Mouse (Mus musculus) stomach, embryonic 16.5 days (tissue): ENCODE results near the gene Capn13. TPM values are rescaled to one million over a fixed set of nuclear protein-coding genes. Genes with fewer than 3 reads are reported as not detected.

Experiments used
- ATAC-seq: fragments of 200-750 bp; cut with Nextera tagmentation; 2 replicates; pipeline ENCODE4 v1.8.0; 2017; ENCODE audit warnings: moderate number of reproducible peaks, moderate TSS enrichment; ENCODE audit not compliant: insufficient read depth, low FRiP score
- H3K27ac ChIP-seq: fragments of 300-500 bp; sonication (generic); 2 replicates; pipeline ENCODE4 v1.5.1; 2014; ENCODE audit warnings: low read length
- H3K27me3 ChIP-seq: fragments of 300-500 bp; sonication (generic); 2 replicates; pipeline ENCODE4 v1.6.1; 2014; ENCODE audit warnings: low read length, control low read depth, mixed read lengths; ENCODE audit not compliant: control insufficient read depth, insufficient read depth
- H3K36me3 ChIP-seq: fragments of 300-500 bp; sonication (generic); 2 replicates; pipeline ENCODE4 v1.6.1; 2014; ENCODE audit warnings: low read length; ENCODE audit not compliant: control insufficient read depth, insufficient read depth
- H3K4me1 ChIP-seq: fragments of 300-500 bp; sonication (generic); 2 replicates; pipeline ENCODE4 v1.6.1; 2014; ENCODE audit warnings: low read length, control low read depth, mixed read lengths; ENCODE audit not compliant: control insufficient read depth, insufficient read depth
- H3K4me2 ChIP-seq: fragments of 300-500 bp; sonication (generic); 2 replicates; pipeline ENCODE4 v1.6.1; 2014; ENCODE audit warnings: low read depth, low read length, mixed read lengths
- H3K4me3 ChIP-seq: fragments of 300-500 bp; sonication (generic); replicated peaks from 2 replicates; pipeline ENCODE4 v1.5.1; 2014; ENCODE audit warnings: mild to moderate bottlenecking, low read length
- H3K9ac ChIP-seq: fragments of 300-500 bp; sonication (generic); 2 replicates; pipeline ENCODE4 v1.6.1; 2014; ENCODE audit warnings: low read length
- H3K9me3 ChIP-seq: fragments of 300-500 bp; sonication (generic); replicated peaks from 2 replicates; pipeline ENCODE4 v1.6.1; 2016; ENCODE audit warnings: low read length, control low read depth; ENCODE audit not compliant: control insufficient read depth
- whole genome bisulfite sequencing: fragments of 180-500 bp; shearing (Covaris S2); extraction: QIAGEN DNeasy Blood & Tissue Kit; methylation state at CpG from one replicate; pipeline ENCODE4 v1.1.7; 2014; 5-methylcytosine and 5-hydroxymethylcytosine counted together
- polyA plus RNA-seq: library from polyadenylated mRNA; unstranded; fragments of >200 nt; fragmentation: Nextera tagmentation; extraction: Ambion mirVana; gene quantifications from 2 replicates; pipeline ENCODE4 v1.2.1, GENCODE M21; 2015

Capn13 gene
- 1.2 and 1.3 TPM in 2 replicates for polyA plus RNA-seq

DNA sequence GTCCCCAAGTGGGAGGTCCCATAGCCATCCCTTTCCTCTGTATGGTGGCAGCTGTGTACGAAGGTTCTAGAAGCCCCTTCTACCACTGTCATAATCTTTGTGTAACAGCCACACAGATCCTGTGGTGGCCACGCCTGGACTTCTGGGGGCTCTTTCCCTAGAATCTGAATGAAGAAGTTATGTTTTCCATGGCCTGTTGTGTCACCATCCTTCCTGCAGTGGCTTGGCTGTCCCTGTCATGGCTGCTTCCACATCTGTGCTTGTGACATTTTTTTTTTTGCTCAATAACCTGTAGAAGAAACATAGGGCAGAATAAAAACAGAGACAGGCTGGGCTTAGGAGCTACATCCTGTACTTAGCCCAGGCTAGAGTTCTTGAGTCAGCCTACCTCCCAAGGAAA lies at the start of gene Capn13:
Gene Capn13 (minus strand): TSS at position 5 of the 400 bp plus-strand sequence.
- H3K36me3 ChIP-seq: no peaks in the 10 kb centered on the region
- 72% methylated on average over 2 of the region's 2 CpGs for WGBS
- ATAC-seq: no peak
- H3K9ac ChIP-seq: no peak within 1 kb of the TSS
- no peaks in the 10 kb centered on the region for H3K4me1 ChIP-seq
- no peak within 1 kb of the TSS for H3K4me3 ChIP-seq
- H3K4me2 ChIP-seq: no peak within 1 kb of the TSS
- no peaks in the 10 kb centered on the region for H3K27me3 ChIP-seq
- H3K9me3 ChIP-seq: no peaks in the 10 kb centered on the region
- H3K27ac ChIP-seq: no peak within 1 kb of the TSS

DNA sequence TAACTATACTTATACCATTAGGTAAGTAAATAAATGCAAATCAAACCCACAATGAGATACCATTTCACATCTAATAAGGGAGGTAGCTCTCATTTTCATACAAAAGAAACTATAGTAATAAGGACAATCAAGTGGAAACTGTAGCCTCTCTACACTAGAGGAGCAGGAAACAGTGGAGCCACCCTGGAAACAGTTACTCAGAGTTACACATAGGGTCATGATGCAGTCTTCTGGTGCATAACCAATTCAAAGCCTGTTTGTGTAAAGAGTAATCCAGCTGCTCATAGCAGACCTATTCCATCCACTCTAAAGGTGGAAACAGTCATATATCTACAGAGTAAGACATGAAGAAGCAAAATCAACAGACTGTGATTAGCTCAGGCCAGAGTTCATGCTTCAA lies 48.4 kb upstream of the Capn13 start:
- ATAC-seq: no peak
- H3K27me3 ChIP-seq: no peaks in the 10 kb centered on the region

DNA sequence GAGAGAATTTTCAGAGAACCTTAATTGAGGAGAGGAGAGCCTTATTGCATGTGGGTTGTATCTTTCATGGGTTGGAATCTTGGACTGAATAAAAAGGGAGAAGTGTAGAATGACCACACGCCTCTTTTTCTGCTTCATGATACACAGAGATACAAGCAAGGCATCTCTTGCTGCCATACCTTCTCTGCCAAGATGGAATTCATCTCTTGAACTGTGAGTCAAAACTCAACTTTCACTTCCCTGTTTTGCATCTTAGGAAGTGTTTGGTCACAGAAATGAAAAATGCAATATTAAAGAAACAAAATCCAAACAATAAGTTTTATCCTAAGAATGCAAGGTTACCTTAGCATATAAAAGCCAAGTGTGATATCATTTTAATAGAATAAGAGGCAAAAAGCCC lies 40.1 kb upstream of the Capn13 start:
- Histone ChIP-seq H3K27ac (no peak overlapping the region), H3K4me2 (no peak overlapping the region), H3K9ac (no peak overlapping the region), H3K9me3 (no peaks in the 10 kb centered on the region), H3K4me3 (no peak overlapping the region), H3K36me3 (no peaks in the 10 kb centered on the region), H3K27me3 (no peaks in the 10 kb centered on the region), H3K4me1 (no peaks in the 10 kb centered on the region)
- no peak for ATAC-seq
- WGBS: 84% methylated on average over 1 of the region's 1 CpGs

More for the DNA sequence above, 48.4 kb upstream of the Capn13 start:
- Histone ChIP-seq H3K4me2 (no peak overlapping the region), H3K4me1 (no peaks in the 10 kb centered on the region), H3K36me3 (no peaks in the 10 kb centered on the region), H3K9me3 (no peaks in the 10 kb centered on the region), H3K27ac (no peak overlapping the region), H3K9ac (no peak overlapping the region), H3K4me3 (no peak overlapping the region)

GRCm38 (mm10) chr17:73432564-73433006 lies 31.9 kb upstream of the Capn13 start:
- Histone ChIP-seq H3K4me2 (no peak overlapping the region), H3K27ac (no peak overlapping the region), H3K4me3 (no peak overlapping the region), H3K27me3 (no peaks in the 10 kb centered on the region), H3K36me3 (no peaks in the 10 kb centered on the region), H3K9me3 (no peaks in the 10 kb centered on the region), H3K9ac (no peak overlapping the region), H3K4me1 (no peaks in the 10 kb centered on the region)
- no peak for ATAC-seq
- WGBS: 23% methylated on average over 2 of the region's 2 CpGs

- Histone ChIP-seq H3K9ac (no peak overlapping the region), H3K4me3 (no peak overlapping the region), H3K27ac (no peak overlapping the region), H3K4me1 (no peaks in the 10 kb centered on the region), H3K36me3 (no peaks in the 10 kb centered on the region), H3K4me2 (no peak overlapping the region), H3K27me3 (no peaks in the 10 kb centered on the region), H3K9me3 (no peaks in the 10 kb centered on the region)
- 78% methylated on average over 1 of the region's 1 CpGs for WGBS
- ATAC-seq: no peak
Measured at GRCm38 (mm10) chr17:73432058-73432457, 31.4 kb upstream of the Capn13 start.

GRCm38 (mm10) chr17:73417382-73417781 lies 16.7 kb upstream of the Capn13 start:
- Histone ChIP-seq H3K4me2 (no peak overlapping the region), H3K9me3 (no peaks in the 10 kb centered on the region), H3K9ac (no peak overlapping the region), H3K36me3 (no peaks in the 10 kb centered on the region), H3K27ac (no peak overlapping the region), H3K27me3 (no peaks in the 10 kb centered on the region), H3K4me3 (no peak overlapping the region), H3K4me1 (no peaks in the 10 kb centered on the region)
- WGBS: 55% methylated on average over 2 of the region's 2 CpGs
- ATAC-seq: no peak

DNA sequence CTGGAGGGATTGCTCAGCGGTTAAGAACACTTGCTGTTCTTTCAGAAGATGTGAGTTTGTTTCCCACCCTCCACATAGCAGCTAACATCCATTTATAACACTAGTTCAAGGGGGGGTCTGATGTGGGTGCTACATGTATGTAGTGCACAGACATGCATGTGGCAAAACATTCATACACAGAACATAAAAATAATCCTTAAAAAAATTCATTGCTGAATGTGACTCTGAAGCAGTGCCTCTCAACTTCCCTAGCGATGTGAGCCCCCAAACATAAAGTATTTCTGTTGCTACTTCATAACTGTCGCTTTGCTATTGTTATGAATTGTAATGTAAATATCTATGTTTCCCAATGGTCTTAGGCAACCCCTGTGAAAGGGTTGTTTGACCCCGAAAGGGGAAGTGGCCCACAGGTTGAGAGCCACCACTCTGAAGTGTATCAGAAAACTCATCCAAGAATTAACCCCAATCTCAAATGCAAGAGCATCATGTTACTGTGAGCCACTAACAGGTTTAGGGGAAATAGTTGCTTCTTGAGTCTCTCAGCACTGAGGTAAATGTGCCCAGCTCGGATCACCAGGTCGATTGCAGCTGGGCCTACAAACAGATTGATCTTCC lies 15.6 kb upstream of the Capn13 start:
- no peak overlapping the region for H3K4me2 ChIP-seq
- H3K27me3 ChIP-seq: no peaks in the 10 kb centered on the region
- H3K4me3 ChIP-seq: no peak overlapping the region
- no peak overlapping the region for H3K9ac ChIP-seq
- no peaks in the 10 kb centered on the region for H3K36me3 ChIP-seq
- no peak overlapping the region for H3K27ac ChIP-seq
- no peaks in the 10 kb centered on the region for H3K4me1 ChIP-seq
- no peaks in the 10 kb centered on the region for H3K9me3 ChIP-seq
- ATAC-seq: no peak
- 49% methylated on average over 6 of the region's 6 CpGs for WGBS

GRCm38 (mm10) chr17:73411817-73412216 lies 11.2 kb upstream of the Capn13 start:
- Histone ChIP-seq H3K9me3 (no peaks in the 10 kb centered on the region), H3K36me3 (no peaks in the 10 kb centered on the region), H3K4me2 (no peak overlapping the region), H3K4me3 (no peak overlapping the region), H3K9ac (no peak overlapping the region), H3K4me1 (no peaks in the 10 kb centered on the region), H3K27ac (no peak overlapping the region), H3K27me3 (no peaks in the 10 kb centered on the region)
- ATAC-seq: no peak
- 41% methylated on average over 4 of the region's 4 CpGs for WGBS

DNA sequence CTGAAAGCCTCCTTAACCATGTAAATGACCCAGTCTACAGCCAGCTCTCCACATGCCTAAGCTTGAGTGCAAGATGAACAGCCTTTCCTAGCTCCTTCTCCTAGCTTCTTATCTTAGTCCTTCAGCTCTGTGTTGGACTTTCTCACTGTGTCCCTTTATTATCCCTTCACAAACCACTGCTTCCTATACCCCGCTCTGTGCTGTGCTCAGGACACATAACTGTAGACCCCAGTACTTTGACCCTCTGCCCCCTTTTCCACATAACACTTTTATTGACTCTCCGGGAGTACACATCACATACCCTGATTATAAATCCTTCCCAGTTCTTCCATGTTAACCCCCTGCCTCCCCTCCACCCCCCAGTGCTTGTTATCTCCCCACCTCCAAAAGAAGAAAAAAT lies 606 bp upstream of the Capn13 start:
- Histone ChIP-seq H3K9ac (no peak overlapping the region), H3K27ac (no peak overlapping the region), H3K9me3 (no peaks in the 10 kb centered on the region), H3K36me3 (no peaks in the 10 kb centered on the region), H3K4me1 (no peaks in the 10 kb centered on the region), H3K27me3 (no peaks in the 10 kb centered on the region), H3K4me3 (no peak overlapping the region), H3K4me2 (no peak overlapping the region)
- ATAC-seq: no peak
- whole genome bisulfite sequencing: 73% methylated on average over 2 of the region's 2 CpGs
